8 mouse cellular contexts compared by ENCODE assay signal in genomic region chr9:106199535-106200272, GRCm38 (mm10). TPM values are rescaled to one million over a fixed set of nuclear protein-coding genes. Genes with fewer than 3 reads are reported as not detected.
DNase-seq lines count a peak whose midpoint lies in the region; ATAC-seq and TF ChIP-seq lines count a peak whose summit lies in the region.

Ppm1m (minus strand) TSS chr9:106199746.

- no peaks in the 10 kb centered on the region for H3K9me3 ChIP-seq in neural tube, embryonic 11.5 days (ENCODE audit: control insufficient read depth, low read length)
- H3K9me3 ChIP-seq in limb, embryonic 12.5 days = no peaks in the 10 kb centered on the region

- intact Hi-C loops in heart, postnatal 14 days (cut with DNase I) = no loop called here

- no peak for DNase-seq in neural tube, embryonic 11.5 days (ENCODE audit: low spot score)
- DNase-seq in neural tube, embryonic 10.5 days (ENCODE audit: extremely low spot score, low spot score) = no peak
- no peak for DNase-seq in heart, postnatal 14 days
- DNase-seq in frontal cortex, postnatal 36 days (ENCODE audit: low spot score in 2 of 2) = no peak
- no peak for DNase-seq in kidney, adult 18-20 months

- no peak for TF ChIP-seq POLR2A in cortical plate, adult 2 months (IDR thresholded peaks at IDR 0.05; ENCODE audit: extremely low read depth, insufficient read depth, low read length)
- no peak; the same call in 1 of the 2 replicates for TF ChIP-seq POLR2A in small intestine, adult 2 months (IDR thresholded peaks at IDR 0.05; ENCODE audit: low read depth, low read length)

- peak within 1 kb of the TSS; percentile 64 for H3K4me2 ChIP-seq in neural tube, embryonic 11.5 days (ENCODE audit: low read depth)
- H3K4me2 ChIP-seq in limb, embryonic 12.5 days = peak within 1 kb of the TSS; percentile 67

- TF ChIP-seq CTCF in cortical plate, adult 2 months (IDR thresholded peaks at IDR 0.05; ENCODE audit: extremely low read depth, insufficient read depth, low read length) = no peak
- no peak for TF ChIP-seq CTCF in small intestine, adult 2 months (IDR thresholded peaks at IDR 0.05; ENCODE audit: extremely low read depth, insufficient read length, insufficient replicate concordance, low read depth, low read length)

- H3K4me1 ChIP-seq in neural tube, embryonic 11.5 days (ENCODE audit: control insufficient read depth, insufficient read depth, low read length) = peaks cover 13% of the 10 kb centered on the region
- peaks cover 7% of the 10 kb centered on the region for H3K4me1 ChIP-seq in cortical plate, adult 2 months (ENCODE audit: control insufficient read depth, insufficient read depth, low read length)
- peaks cover 38% of the 10 kb centered on the region for H3K4me1 ChIP-seq in limb, embryonic 12.5 days (replicated peaks)
- H3K4me1 ChIP-seq in small intestine, adult 2 months (ENCODE audit: control insufficient read depth, insufficient read depth, insufficient read length, low read length) = peaks cover 30% of the 10 kb centered on the region

- no peaks in the 10 kb centered on the region for H3K36me3 ChIP-seq in neural tube, embryonic 11.5 days (ENCODE audit: control insufficient read depth, insufficient read depth, low read length)
- H3K36me3 ChIP-seq in limb, embryonic 12.5 days = peaks cover 20% of the 10 kb centered on the region
- H3K36me3 ChIP-seq in small intestine, adult 2 months (ENCODE audit: control insufficient read depth, insufficient read depth, low read length) = no peaks in the 10 kb centered on the region

- 40% methylated on average over 18 of the region's 18 CpGs for WGBS in neural tube, embryonic 11.5 days
- 45% methylated on average over 18 of the region's 18 CpGs for WGBS in limb, embryonic 12.5 days
- 79% methylated on average over 18 of the region's 18 CpGs for WGBS in small intestine, adult 2 months

- H3K27ac ChIP-seq in neural tube, embryonic 11.5 days (ENCODE audit: low read depth, low read length) = no peak within 1 kb of the TSS
- H3K27ac ChIP-seq in cortical plate, adult 2 months (ENCODE audit: insufficient read depth, low read length) = no peak within 1 kb of the TSS
- H3K27ac ChIP-seq in limb, embryonic 12.5 days = 0 out of 2 replicates have a peak within 1 kb of the TSS, but pooled peaks have one; percentile 41
- peak within 1 kb of the TSS; percentile 27; the same call in 1 of the 2 replicates for H3K27ac ChIP-seq in small intestine, adult 2 months (ENCODE audit: insufficient read depth, low read depth, low read length)

- no peaks in the 10 kb centered on the region for H3K27me3 ChIP-seq in neural tube, embryonic 11.5 days (ENCODE audit: control insufficient read depth, insufficient read depth, low read length)
- H3K27me3 ChIP-seq in limb, embryonic 12.5 days = no peaks in the 10 kb centered on the region
- H3K27me3 ChIP-seq in small intestine, adult 2 months (ENCODE audit: control insufficient read depth, insufficient read depth, low read length) = no peaks in the 10 kb centered on the region

- H3K9ac ChIP-seq in neural tube, embryonic 11.5 days (ENCODE audit: low read length) = peak within 1 kb of the TSS; percentile 73
- H3K9ac ChIP-seq in limb, embryonic 12.5 days (replicated peaks) = peak within 1 kb of the TSS; percentile 79

- H3K4me3 ChIP-seq in neural tube, embryonic 11.5 days (ENCODE audit: low read depth, low read length) = peak within 1 kb of the TSS; percentile 65
- peak within 1 kb of the TSS; percentile 31 for H3K4me3 ChIP-seq in cortical plate, adult 2 months (ENCODE audit: insufficient read depth, low read length)
- H3K4me3 ChIP-seq in limb, embryonic 12.5 days (replicated peaks) = peak within 1 kb of the TSS; percentile 73
- H3K4me3 ChIP-seq in small intestine, adult 2 months (ENCODE audit: low read depth, low read length) = peak within 1 kb of the TSS; percentile 86

- ATAC-seq in neural tube, embryonic 11.5 days (ENCODE audit: insufficient read depth, low FRiP score, low TSS enrichment) = peak; percentile 3; the same call in 1 of the 2 replicates
- ATAC-seq in limb, embryonic 12.5 days (ENCODE audit: insufficient number of reproducible peaks, insufficient read depth, low FRiP score, low TSS enrichment, low read depth) = peak; percentile 1; the same call in 1 of the 2 replicates

RNA-seq across cellular contexts. Expression of gene Ppm1m, which starts in this region (rescaled TPM):
- 30.3 and 33.4 TPM in 2 replicates for polyA plus RNA-seq in neural tube, embryonic 11.5 days (2014; fragmentation: Nextera tagmentation; extraction: Ambion mirVana)
- polyA plus RNA-seq in cortical plate, adult 2 months (2012; rRNA removed) = 42.1 and 47.4 TPM in 2 replicates
- 10 to 100 TPM; 11.8 to 15.2 TPM for total RNA-seq in heart, postnatal 14 days (2021)
- polyA plus RNA-seq in limb, embryonic 12.5 days (2016; fragmentation: Nextera tagmentation; extraction: Ambion mirVana) = 60.4 and 60.7 TPM in 2 replicates
- 10.7 and 14.9 TPM in 2 replicates for polyA plus RNA-seq in small intestine, adult 2 months (2012; rRNA removed)

Comparison
In these comparisons a context has a peak if more than half of its experiments do, and no peak if none do; other contexts are left out.
1. H3K27ac ChIP-seq: peak in limb, embryonic 12.5 days (single experiment) and small intestine, adult 2 months (single experiment); none in neural tube, embryonic 11.5 days (single experiment) and cortical plate, adult 2 months (single experiment).
2. H3K4me3 ChIP-seq: peak in every context shown above with its lines; median percentile 86 in small intestine, adult 2 months; 73 in limb, embryonic 12.5 days; 65 in neural tube, embryonic 11.5 days; 31 in cortical plate, adult 2 months.